Mouse (Mus musculus): ENCODE results near the gene Zfp40.
A peak's percentile ranks its signal among the peaks of the same experiment; 100 is the strongest.
"Not testable (repeated sequence)": the region's sequence is repeated elsewhere in the genome, so short reads cannot be mapped to it uniquely, and the experiment has no call there.

Zfp40 gene

GRCm38 (mm10) chr17:23192453-23193379, at the start of gene Zfp40:
TSS of gene Zfp40 (minus strand) at chr17:23193252.
- DNase-seq (ENCODE audit: low spot score in 2 of 2): peak; percentile 82 to 89

DNA sequence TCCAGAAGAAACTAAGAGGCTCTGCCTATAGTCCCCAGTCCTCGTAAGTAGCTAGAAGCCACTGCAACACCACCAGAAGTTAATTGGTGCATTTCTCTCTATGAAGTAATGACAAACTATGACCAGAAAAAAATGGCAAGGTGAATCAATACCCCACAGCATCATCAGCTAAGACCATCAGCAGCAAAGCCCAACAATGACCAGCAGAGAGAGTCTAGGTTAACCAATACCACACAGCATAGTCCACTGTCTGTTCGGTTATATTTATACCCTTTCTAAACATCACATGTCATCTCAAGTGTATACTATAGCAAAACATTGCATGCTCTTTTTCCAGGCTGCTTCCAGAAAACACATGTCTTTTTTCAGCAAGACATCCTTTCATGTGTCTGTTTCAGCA, 25.3 kb upstream of the Zfp40 start:
- no peak for DNase-seq (ENCODE audit: low spot score in 2 of 2)

GRCm38 (mm10) chr17:23199856-23200255, 6.8 kb upstream of the Zfp40 start:
- not testable (repeated sequence) for DNase-seq (ENCODE audit: low spot score in 2 of 2)

- DNase-seq (ENCODE audit: low spot score in 2 of 2): peak; percentile 16 to 65
Observed at GRCm38 (mm10) chr17:23193441-23193840, 389 bp upstream of the Zfp40 start.

- DNase-seq (ENCODE audit: low spot score in 2 of 2): no peak
Observed at GRCm38 (mm10) chr17:23187680-23188079, 5.4 kb downstream of the Zfp40 start.
